Mouse (Mus musculus): Measurements from ENCODE around the gene Ift81. TPM values are rescaled to one million over a fixed set of nuclear protein-coding genes. Genes with fewer than 3 reads are reported as not detected.
A peak's percentile ranks its signal among the peaks of the same experiment; 100 is the strongest.

The Ift81 gene
- total RNA-seq, 2 experiments from 2014 or later = 46.4 to 49.2 TPM

- peak overlapping the region; percentile 91 for H3K4me3 ChIP-seq
- no peak for DNase-seq (ENCODE audit: extremely low spot score in 1 of 2, low spot score in 2 of 2)
- intact Hi-C loops (cut with DNase I) = loop anchor here (5.0 kb wide), 3 partner anchors 67 to 277 kb away; partner anchors contain the start of gene Camkk2
- H3K27ac ChIP-seq = peak overlapping the region; percentile 97
- TF ChIP-seq CTCF (IDR thresholded peaks at IDR 0.05) = no peak
These were observed 113.8 kb downstream of the Ift81 start for GRCm38 (mm10) chr5:122500563-122500962.

Other genes starting within 250 kb of the Ift81 start
- gene Gpn3, start 242.6 kb downstream of the Ift81 start, total RNA-seq (2021) = 10 to 100 TPM; 24.9 to 27.5 TPM
- gene Fam216a, start 242.2 kb downstream of the Ift81 start, total RNA-seq (2021) = 10 to 100 TPM; 68.0 to 73.4 TPM
- gene Arpc3, start 222.6 kb downstream of the Ift81 start, total RNA-seq (2021) = 100 to 1,000 TPM; 200 to 216 TPM
- gene Anapc7, start 192.8 kb downstream of the Ift81 start, total RNA-seq (2021) = 10 to 100 TPM; 28.6 to 29.5 TPM
- gene Atp2a2, start 112.3 kb downstream of the Ift81 start, total RNA-seq (2021) = 100 to 1,000 TPM; 670 to 735 TPM
- 1 to 10 TPM; 6.2 to 7.7 TPM for gene P2rx7, start 29.4 kb upstream of the Ift81 start, total RNA-seq (2021)
- gene P2rx4, start 93.0 kb upstream of the Ift81 start, total RNA-seq (2021) = 10 to 100 TPM; 19.3 to 20.1 TPM
- gene Camkk2, start 164.9 kb upstream of the Ift81 start, total RNA-seq (2021) = 100 to 1,000 TPM; 238 to 248 TPM
- 100 to 1,000 TPM; 222 to 229 TPM for gene Anapc5, start 206.8 kb upstream of the Ift81 start, total RNA-seq (2021)
- 10 to 100 TPM; 51.5 to 56.3 TPM for gene Rnf34, start 235.5 kb upstream of the Ift81 start, total RNA-seq (2021)

All from left cerebral cortex, adult 2 months (tissue).